Mouse (Mus musculus): ENCODE results near the gene Epsti1.
"Not testable (repeated sequence)": the region's sequence is repeated elsewhere in the genome, so short reads cannot be mapped to it uniquely, and the experiment has no call there.

Gene Epsti1

GRCm38 (mm10) chr14:77904171-77904762, at the start of gene Epsti1:
Gene Epsti1, plus strand, starts transcription at chr14:77904239.
- CTCF ChIA-PET, result no interaction called here

GRCm38 (mm10) chr14:77859894-77860293, 44.1 kb upstream of the Epsti1 start:
- CTCF ChIA-PET, result interaction anchor here (1.2 kb wide), 1 partner anchor 12 kb away, joined by 5 read pairs; no protein-coding TSS in a partner anchor

GRCm38 (mm10) chr14:77860841-77861560, 43.0 kb upstream of the Epsti1 start:
- CTCF ChIA-PET, result no interaction called here

DNA sequence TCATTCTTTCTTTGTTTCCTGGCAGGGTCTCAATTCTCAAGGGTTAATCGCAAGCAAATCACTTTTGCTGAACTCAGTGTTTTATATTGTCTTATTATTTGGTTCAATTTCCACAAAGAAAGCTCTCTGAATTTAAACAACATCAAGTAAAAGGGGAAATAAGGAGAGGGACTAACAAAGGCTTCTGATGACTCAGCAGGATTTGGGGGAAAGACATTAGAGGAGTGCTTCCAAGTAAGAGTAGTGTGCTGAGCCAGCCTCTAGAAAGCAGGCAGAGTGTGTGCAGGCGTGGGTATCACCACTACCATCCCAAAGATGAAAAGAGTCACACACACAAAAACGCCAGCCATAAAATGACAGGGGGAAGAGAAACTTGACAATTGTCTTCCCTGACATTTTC, 40.0 kb upstream of the Epsti1 start:
- CTCF ChIA-PET, result no interaction called here

DNA sequence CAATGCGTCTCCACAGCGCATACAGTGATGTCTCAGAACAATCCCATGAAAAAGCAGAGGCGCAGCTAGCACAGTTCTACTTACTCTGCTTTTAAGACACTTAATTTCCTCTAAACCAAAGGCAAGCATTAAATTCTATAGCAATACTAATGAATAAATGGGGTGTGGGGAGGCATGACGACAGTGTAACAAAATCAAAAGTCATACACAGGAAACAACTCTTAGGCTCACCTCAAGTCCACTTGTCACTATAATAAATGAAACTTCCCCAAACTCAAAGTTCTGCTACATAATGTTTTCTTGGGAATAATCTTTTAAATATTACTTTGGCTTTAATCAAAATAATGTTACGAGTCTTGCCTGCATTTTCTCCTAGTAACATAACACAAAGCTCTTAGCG, 39.5 kb upstream of the Epsti1 start:
- CTCF ChIA-PET, result no interaction called here

DNA sequence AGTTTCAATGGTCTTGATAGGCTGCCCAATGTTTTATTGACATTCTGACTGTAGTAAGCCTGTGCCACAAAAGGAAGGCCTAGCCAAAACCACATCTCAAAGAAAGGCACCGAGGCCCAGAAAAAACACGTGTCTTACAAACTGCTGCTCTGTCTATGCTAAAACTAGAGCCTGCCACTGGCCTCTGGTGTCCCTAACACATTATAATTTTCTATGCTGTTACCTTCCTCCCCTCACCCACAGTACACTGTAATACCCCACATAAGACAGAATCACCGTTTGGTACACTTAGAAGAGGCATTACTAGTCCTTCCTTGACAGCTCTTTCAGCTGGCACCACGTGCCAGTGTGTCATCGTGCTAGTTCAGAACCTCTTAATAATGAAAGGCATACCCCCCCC, 36.4 kb upstream of the Epsti1 start:
- CTCF ChIA-PET, result no interaction called here

GRCm38 (mm10) chr14:77870926-77871325, 33.1 kb upstream of the Epsti1 start:
- CTCF ChIA-PET, result no interaction called here

GRCm38 (mm10) chr14:77871380-77871975, 32.6 kb upstream of the Epsti1 start:
- CTCF ChIA-PET, result interaction anchor here (0.6 kb wide), 1 partner anchor 12 kb away, joined by 5 read pairs; no protein-coding TSS in a partner anchor

DNA sequence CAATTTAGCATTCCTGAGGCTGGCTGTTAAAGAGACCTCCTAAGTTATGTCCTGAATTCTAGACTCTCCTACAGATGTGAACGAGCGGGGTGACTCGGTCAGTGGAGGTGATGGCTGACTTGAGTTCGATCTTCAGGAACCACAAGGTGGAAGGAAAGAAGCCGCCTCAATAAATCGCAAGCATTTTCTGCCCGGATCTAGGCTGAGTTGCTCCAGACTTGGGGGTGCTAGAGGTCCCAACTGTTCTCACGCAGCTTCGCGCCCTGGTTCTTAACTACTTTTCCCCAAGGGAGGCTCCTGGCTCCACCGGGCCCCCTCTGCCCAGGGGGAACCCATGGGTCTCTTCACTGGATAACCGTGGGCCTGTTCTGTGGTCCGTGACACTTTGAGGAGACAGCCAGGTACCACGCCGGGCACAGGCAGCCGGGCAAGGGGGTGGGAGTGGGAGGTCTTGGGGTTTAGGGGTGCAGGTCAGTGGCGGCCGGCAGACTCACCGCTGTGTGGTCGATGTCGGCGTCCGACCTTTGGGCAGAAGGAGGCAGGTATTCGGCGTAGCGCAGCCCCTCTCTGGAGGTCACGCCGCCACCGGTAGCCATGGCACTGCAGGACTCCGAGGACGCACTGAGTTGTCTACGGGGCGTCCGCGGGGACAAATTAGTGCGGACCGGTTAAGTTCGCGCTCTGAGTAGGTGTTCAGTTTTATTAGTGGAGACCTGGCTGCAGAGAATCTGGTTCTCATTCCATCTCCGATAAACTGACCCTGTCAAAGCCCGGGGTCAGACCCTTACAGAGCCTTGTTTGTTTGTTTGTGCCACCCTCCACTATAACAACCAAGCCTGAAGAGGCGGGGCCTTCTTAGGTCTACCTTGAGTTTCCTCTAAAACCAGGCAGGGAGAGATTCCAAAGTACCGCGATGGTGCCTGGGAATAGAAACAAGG, 29.5 kb upstream of the Epsti1 start, which contains the start of gene Dnajc15:
Dnajc15 (minus strand) TSS at position 822 of the 938 bp plus-strand sequence.
- CTCF ChIA-PET, result no interaction called here

- CTCF ChIA-PET, result no interaction called here
Measured at GRCm38 (mm10) chr14:77876199-77876598, 27.8 kb upstream of the Epsti1 start.

DNA sequence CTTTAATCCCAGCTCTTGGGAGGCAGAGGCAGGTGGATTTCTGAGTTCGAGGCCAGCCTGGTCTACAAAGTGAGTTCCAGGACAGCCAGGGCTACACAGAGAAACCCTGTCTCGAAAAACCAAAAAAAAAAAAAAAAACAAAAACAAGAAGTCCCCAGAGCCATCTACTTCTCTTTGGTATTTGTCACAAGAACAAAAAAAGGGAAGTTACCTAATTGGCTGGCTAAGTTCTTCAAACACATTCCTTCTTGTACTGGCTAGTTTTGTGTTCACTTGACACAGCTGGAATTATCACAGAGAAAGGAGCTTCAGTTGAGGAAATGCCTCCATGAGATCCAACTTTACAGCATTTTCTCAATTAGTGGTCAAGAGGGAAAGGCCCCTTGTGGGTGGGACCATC, 26.2 kb upstream of the Epsti1 start:
- CTCF ChIA-PET, result not testable (repeated sequence)

- CTCF ChIA-PET, result interaction anchor here (0.6 kb wide), 1 partner anchor 38 kb away, joined by 9 read pairs; no protein-coding TSS in a partner anchor
Measured at GRCm38 (mm10) chr14:77881998-77882397, 22.0 kb upstream of the Epsti1 start.

DNA sequence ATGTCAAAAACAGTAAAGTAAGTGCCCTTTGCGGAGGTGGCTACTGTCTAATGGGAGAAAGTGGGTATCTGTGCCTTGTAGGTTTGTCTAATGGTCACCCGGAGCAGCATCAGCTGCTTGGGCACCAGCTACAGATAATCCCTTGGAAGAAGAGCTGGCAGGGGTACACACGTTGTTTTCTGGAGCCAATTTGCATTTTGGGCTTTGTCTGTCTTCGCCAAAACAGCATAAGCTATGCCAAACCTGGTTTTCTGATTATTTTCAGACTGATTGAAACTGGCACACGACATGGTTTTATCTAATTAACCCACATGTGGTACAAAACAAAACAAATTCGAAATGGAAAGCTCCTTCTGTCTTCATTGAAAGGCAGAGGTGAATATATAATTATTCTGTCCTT, 21.4 kb upstream of the Epsti1 start:
- CTCF ChIA-PET, result no interaction called here

GRCm38 (mm10) chr14:77886376-77886775, 17.7 kb upstream of the Epsti1 start:
- CTCF ChIA-PET, result no interaction called here

GRCm38 (mm10) chr14:77886941-77887340, 17.1 kb upstream of the Epsti1 start:
- CTCF ChIA-PET, result no interaction called here

- CTCF ChIA-PET, result no interaction called here
Measured at GRCm38 (mm10) chr14:77889911-77890310, 14.1 kb upstream of the Epsti1 start.

DNA sequence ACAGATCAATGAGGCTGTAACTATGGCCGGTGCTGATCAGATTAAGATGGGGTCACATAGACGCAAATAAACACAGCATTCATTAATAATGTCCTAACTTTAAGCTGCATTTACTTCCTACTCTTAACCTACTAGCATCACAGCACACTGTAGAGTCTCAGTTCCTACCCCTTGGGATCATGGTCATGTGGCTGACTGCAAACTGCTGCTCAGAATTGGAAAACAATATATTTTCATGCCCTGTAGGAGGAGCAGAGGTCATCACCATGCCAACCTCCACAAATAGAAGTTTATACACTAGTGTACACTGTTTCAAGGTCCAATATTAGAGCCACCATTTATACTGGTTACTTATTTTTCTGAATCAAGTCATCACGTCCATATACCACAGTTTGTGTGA, 8.1 kb upstream of the Epsti1 start:
- CTCF ChIA-PET, result no interaction called here

- CTCF ChIA-PET, result no interaction called here
Measured at GRCm38 (mm10) chr14:77902541-77902940, 1.5 kb upstream of the Epsti1 start.

- CTCF ChIA-PET, result interaction anchor here (0.7 kb wide), 1 partner anchor 17 kb away, joined by 14 read pairs; no protein-coding TSS in a partner anchor
Measured at GRCm38 (mm10) chr14:77905466-77905865, 1.4 kb downstream of the Epsti1 start.

GRCm38 (mm10) chr14:77906586-77906985, 2.5 kb downstream of the Epsti1 start:
- CTCF ChIA-PET, result no interaction called here

DNA sequence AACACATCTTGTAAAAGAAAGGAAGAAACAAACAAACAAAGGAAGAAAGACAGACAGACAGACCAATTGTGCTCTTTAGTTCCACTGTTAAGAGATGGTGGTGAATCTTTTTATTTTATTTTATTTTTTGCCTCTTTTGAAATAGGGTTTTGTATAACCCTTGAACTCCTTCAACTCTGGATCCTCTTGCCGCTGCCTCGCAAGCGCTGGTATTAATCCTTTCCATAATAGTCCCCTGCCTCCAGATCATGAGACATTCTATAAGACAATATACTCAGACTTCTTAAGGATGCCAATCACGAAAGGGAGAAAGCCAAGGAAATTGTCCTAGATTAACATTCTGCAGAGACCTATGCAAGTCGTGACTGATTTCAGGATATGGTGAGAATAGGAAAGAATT, 11.7 kb downstream of the Epsti1 start:
- CTCF ChIA-PET, result no interaction called here

- CTCF ChIA-PET, result no interaction called here
Measured at GRCm38 (mm10) chr14:77921641-77922040, 17.6 kb downstream of the Epsti1 start.

All from spleen, embryonic (tissue).